10 mouse cellular contexts compared by ENCODE assay signal in the genomic region with DNA sequence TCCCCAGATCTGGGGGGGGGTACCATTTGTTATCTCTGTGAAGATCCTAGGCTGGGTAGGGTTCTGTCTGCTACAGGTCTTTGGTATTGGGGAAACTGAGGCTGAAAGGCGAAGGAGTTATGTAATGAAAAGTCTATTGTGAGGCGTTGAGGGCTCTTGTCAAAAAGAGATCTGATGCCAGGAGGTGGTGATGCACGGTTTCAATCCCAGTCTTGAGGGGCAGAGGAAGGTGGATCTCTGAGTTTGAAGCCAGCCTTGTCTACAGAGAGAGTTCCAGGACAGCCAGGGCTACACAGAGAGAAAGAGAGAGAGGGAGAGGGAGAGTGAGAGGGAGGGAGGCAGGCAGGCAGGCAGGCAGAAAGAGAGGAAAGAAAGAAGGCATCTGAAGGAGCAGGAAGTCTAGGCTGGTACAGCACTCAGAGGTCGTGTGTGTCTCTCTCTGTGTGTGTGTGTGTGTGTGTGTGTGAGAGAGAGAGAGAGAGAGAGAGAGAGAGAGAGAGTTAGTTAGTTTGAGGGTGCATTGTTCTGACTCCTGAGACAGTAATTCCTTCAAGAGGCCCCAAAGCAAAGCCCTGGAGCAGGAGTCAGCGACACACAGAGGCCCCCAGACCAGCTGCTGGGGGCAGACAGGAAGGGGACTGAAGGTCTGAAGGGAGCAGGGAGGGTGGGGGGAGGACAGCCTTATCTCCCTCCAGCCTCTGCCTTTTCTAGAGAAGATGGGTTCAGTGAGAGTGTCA. TPM values are rescaled to one million over a fixed set of nuclear protein-coding genes. Genes with fewer than 3 reads are reported as not detected.
A peak's percentile ranks its signal among the peaks of the same experiment; 100 is the strongest.
DNase-seq lines count a peak whose midpoint lies in the region; ATAC-seq and TF ChIP-seq lines count a peak whose summit lies in the region.
"Had no signal": no experiment of that assay in that cellular context is flagged by ENCODE, and none has a peak within 500 bp of the region (broad histone marks: within the 10 kb centered on the region; RNA-seq: fewer than 3 reads in every experiment).

No protein-coding gene starts in this region.

- TF ChIP-seq EP300 in heart, adult 2 months (IDR thresholded peaks at IDR 0.05; ENCODE audit: insufficient read depth, low read depth, low read length) = no peak

- peaks cover 59% of the 10 kb centered on the region for H3K4me1 ChIP-seq in heart, adult 2 months (ENCODE audit: control insufficient read depth, insufficient read depth, low read length)
- peaks cover 73% of the 10 kb centered on the region for H3K4me1 ChIP-seq in thymus, adult 2 months (replicated peaks; ENCODE audit: control insufficient read depth, insufficient read depth, low read length)
- H3K4me1 ChIP-seq in liver, embryonic 13.5 days (replicated peaks) = peaks cover 95% of the 10 kb centered on the region
- H3K4me1 ChIP-seq in lung, adult 2 months (ENCODE audit: control insufficient read depth, insufficient read depth, low read length) = peaks cover 70% of the 10 kb centered on the region

- TF ChIP-seq POLR2A in heart, adult 2 months (IDR thresholded peaks at IDR 0.05; ENCODE audit: insufficient read depth, low read depth, low read length) = no peak
- no peak for TF ChIP-seq POLR2A in thymus, adult 2 months (IDR thresholded peaks at IDR 0.05; ENCODE audit: control insufficient read depth, extremely low read depth, insufficient read depth, low read length, poor library complexity)
- no peak for TF ChIP-seq POLR2A in lung, adult 2 months (IDR thresholded peaks at IDR 0.05; ENCODE audit: borderline replicate concordance, extremely low read depth, low read depth, low read length)

- H3K79me2 ChIP-seq in heart, adult 2 months (replicated peaks; ENCODE audit: control insufficient read depth, insufficient read depth, low read length) = peaks cover 19% of the 10 kb centered on the region

- H3K9ac ChIP-seq in heart, adult 2 months (ENCODE audit: low read depth, low read length) = peak overlapping the region; percentile 33
- peak overlapping the region; percentile 90; the same call in 1 of the 2 replicates for H3K9ac ChIP-seq in liver, embryonic 13.5 days

- no peak for TF ChIP-seq CTCF in heart, adult 2 months (IDR thresholded peaks at IDR 0.05)
- no peak for TF ChIP-seq CTCF in thymus, adult 2 months (IDR thresholded peaks at IDR 0.05; ENCODE audit: borderline replicate concordance, control insufficient read depth, extremely low read depth, insufficient read depth, low read length, poor library complexity)
- TF ChIP-seq CTCF in lung, adult 2 months (IDR thresholded peaks at IDR 0.05; ENCODE audit: insufficient read depth, low read length) = no peak

- no peak for ATAC-seq in liver, embryonic 13.5 days (ENCODE audit: low read depth)
- no peak for ATAC-seq in frontal cortex, adult (ENCODE audit: low TSS enrichment)

- intact Hi-C loops in heart, adult 2 months (cut with DNase I) = no loop called here
- intact Hi-C loops in heart, postnatal 36 days (cut with DNase I) = no loop called here

- H3K27me3 ChIP-seq in heart, adult 2 months (ENCODE audit: control insufficient read depth, insufficient read depth, low read length) = no peaks in the 10 kb centered on the region
- H3K27me3 ChIP-seq in thymus, adult 2 months (ENCODE audit: control insufficient read depth, insufficient read depth, low read length) = no peaks in the 10 kb centered on the region
- H3K27me3 ChIP-seq in liver, embryonic 13.5 days = no peaks in the 10 kb centered on the region

- peak overlapping the region; percentile 99 for H3K27ac ChIP-seq in heart, adult 2 months
- H3K27ac ChIP-seq in thymus, adult 2 months (ENCODE audit: control insufficient read depth, insufficient read depth, low read length) = peak overlapping the region; percentile 80
- H3K27ac ChIP-seq in liver, embryonic 13.5 days = peak overlapping the region; percentile 97

- no peaks in the 10 kb centered on the region for H3K9me3 ChIP-seq in liver, embryonic 13.5 days (replicated peaks)

- no peak for DNase-seq in heart, adult 2 months
- no peak for DNase-seq in heart, postnatal 36 days
- no peak for DNase-seq in thymus, adult 2 months
- no peak for DNase-seq in thymus, postnatal 10 days (ENCODE audit: low spot score in 2 of 2)
- DNase-seq in liver, embryonic 13.5 days = no peak
- no peak for DNase-seq in embryo, embryonic 10.5 days (ENCODE audit: low spot score)
- DNase-seq in lung, adult 2 months = no peak
- DNase-seq: cerebellum, adult 8-10 months; kidney, adult 11 months had no signal

- H3K4me3 ChIP-seq in heart, adult 2 months = peak overlapping the region; percentile 96; the same call in 1 of the 2 replicates
- peak overlapping the region; percentile 22 for H3K4me3 ChIP-seq in thymus, adult 2 months (ENCODE audit: control insufficient read depth, insufficient read depth, low read length)
- peak overlapping the region; percentile 86; the same call in 1 of the 2 replicates for H3K4me3 ChIP-seq in liver, embryonic 13.5 days (replicated peaks)
- H3K4me3 ChIP-seq in lung, adult 2 months (replicated peaks; ENCODE audit: extremely low read depth, low read depth, low read length) = no peak overlapping the region

- H3K4me2 ChIP-seq in liver, embryonic 13.5 days = peak overlapping the region; percentile 99

- WGBS in heart, adult 2 months = 17% methylated on average over 5 of the region's 5 CpGs
- WGBS in thymus, adult 2 months = 23% methylated on average over 5 of the region's 5 CpGs
- WGBS in liver, embryonic 13.5 days (ENCODE audit: insufficient replicate concordance) = 26% methylated on average over 5 of the region's 5 CpGs
- 16% methylated on average over 5 of the region's 5 CpGs for WGBS in lung, adult 2 months

- H3K36me3 ChIP-seq in heart, adult 2 months (ENCODE audit: control insufficient read depth, insufficient read depth, low read length) = peaks cover 17% of the 10 kb centered on the region
- H3K36me3 ChIP-seq in thymus, adult 2 months (ENCODE audit: control insufficient read depth, insufficient read depth, low read length) = no peaks in the 10 kb centered on the region
- H3K36me3 ChIP-seq in liver, embryonic 13.5 days = 0 out of 2 replicates have a peak, but pooled peaks cover 6% of the 10 kb centered on the region

RNA-seq across cellular contexts. Expression of a gene that starts 4.4 kb away (rescaled TPM):
- 100 to 1,000 TPM; 118 to 129 TPM for total RNA-seq in heart, adult 2 months (2021)
- 119 and 122 TPM in 2 replicates for polyA plus RNA-seq in heart, adult 2 months (2012; rRNA removed)
- 100 to 1,000 TPM; 123 to 138 TPM for total RNA-seq in heart, postnatal 36 days (2021)
- polyA plus RNA-seq in thymus, adult 2 months (2012; rRNA removed) = 343 and 377 TPM in 2 replicates
- 5.5 and 7.5 TPM in 2 replicates for polyA plus RNA-seq in liver, embryonic 13.5 days (2015; fragmentation: Nextera tagmentation; extraction: Ambion mirVana)
- 87.0 and 94.3 TPM in 2 replicates for polyA plus RNA-seq in lung, adult 2 months (2012; rRNA removed)

Comparison
In these comparisons a context has a peak if more than half of its experiments do, and no peak if none do; other contexts are left out.
1. RNA of a gene that starts 4.4 kb away (polyA plus RNA-seq): 343 to 377 TPM in thymus, adult 2 months, 119 to 122 TPM in heart, adult 2 months and 87.0 to 94.3 TPM in lung, adult 2 months; 5.5 to 7.5 TPM in liver, embryonic 13.5 days; every median in the first group is over 10 times any median in the second.
2. Peak in every context shown above with its lines, with median percentiles within 50 percentile points of each other: H3K27ac ChIP-seq.